Mouse (Mus musculus) C2C12 (cell line): ENCODE data around the gene Gm17455. TPM values are rescaled to one million over a fixed set of nuclear protein-coding genes. Genes with fewer than 3 reads are reported as not detected.

Source experiments
- H3K27me3 ChIP-seq: one replicate; pipeline ENCODE4 v1.6.1; 2011; ENCODE audit not compliant: control insufficient read depth, insufficient read depth, insufficient read length
- H3K36me3 ChIP-seq: one replicate; pipeline ENCODE4 v1.6.1; 2011; ENCODE audit not compliant: control insufficient read depth, insufficient read depth
- H3K4me3 ChIP-seq: one replicate; pipeline ENCODE4 v1.5.1; 2011; ENCODE audit warnings: mild to moderate bottlenecking, control low read depth; ENCODE audit not compliant: poor library complexity, insufficient read depth, severe bottlenecking
- H3K79me2 ChIP-seq: one replicate; pipeline ENCODE4 v1.6.1; 2011; ENCODE audit not compliant: control insufficient read depth, insufficient read depth
- H3K79me3 ChIP-seq: one replicate; pipeline ENCODE4 v1.6.1; 2011; ENCODE audit warnings: low read depth, control low read depth
- H3ac ChIP-seq: one replicate; pipeline ENCODE3; 2011; ENCODE audit warnings: low read depth; ENCODE audit not compliant: control insufficient read depth, insufficient read length
- CEBPB ChIP-seq: IDR thresholded peaks from one replicate; pipeline ENCODE4 v1.6.1; 2011; ENCODE audit warnings: low read depth, mild to moderate bottlenecking, control low read depth, moderate library complexity
- CTCF ChIP-seq: IDR thresholded peaks from one replicate; pipeline ENCODE4 v1.5.1; 2011; ENCODE audit not compliant: control insufficient read depth, insufficient read depth, insufficient read length
- FOSL1 ChIP-seq: IDR thresholded peaks from one replicate; pipeline ENCODE4 v1.8.0; 2011; ENCODE audit warnings: mild to moderate bottlenecking, low read length; ENCODE audit not compliant: poor library complexity, insufficient read depth, severe bottlenecking
- MAX ChIP-seq: IDR thresholded peaks from one replicate; pipeline ENCODE4 v1.6.1; 2011; ENCODE audit warnings: mild to moderate bottlenecking, control low read depth
- MYOD1 ChIP-seq: IDR thresholded peaks from one replicate; pipeline ENCODE4 v1.6.1; 2011; ENCODE audit warnings: low read depth; ENCODE audit not compliant: control insufficient read depth, insufficient read length
- MYOG ChIP-seq: IDR thresholded peaks from one replicate; pipeline ENCODE4 v1.6.1; 2011; ENCODE audit not compliant: control insufficient read depth, insufficient read length; ENCODE audit errors: extremely low read depth
- USF1 ChIP-seq: IDR thresholded peaks from one replicate; pipeline ENCODE4 v1.6.1; 2011; ENCODE audit warnings: low read depth, mild to moderate bottlenecking, control low read depth, moderate library complexity
- long read RNA-seq, 2 experiments: library from polyadenylated mRNA; unstranded; transcript quantifications; one replicate each; pipeline ENCODE4 v2.0.0; 2019 to 2020
- polyA plus RNA-seq: library from polyadenylated mRNA; unstranded; fragments of >200 nt; fragmentation: generic; extraction: Trizol; gene quantifications from one replicate; pipeline ENCODE4 v1.2.1, GENCODE M21; 2012; ENCODE audit warnings: missing spikeins

The Gm17455 gene
- not detected for polyA plus RNA-seq
- long read RNA-seq, experiment 1, partial matches to known transcripts, result 0 of 4 reads
- long read RNA-seq, experiment 1, other reads (novel, unspliced or antisense), result 1 of 4 reads
- long read RNA-seq, experiment 2, result 0 reads

GRCm38 (mm10) chr10:60399449-60399848 lies at the start of gene Gm17455:
Gene Gm17455 (plus strand): TSS chr10:60399726.
- TF ChIP-seq USF1 (no peak), CTCF (no peak), MYOD1 (no peak), CEBPB (no peak), FOSL1 (no peak), MYOG (no peak), MAX (no peak)
- H3K79me2 ChIP-seq, result no peaks in the 10 kb centered on the region
- H3K36me3 ChIP-seq, result no peaks in the 10 kb centered on the region
- H3K79me3 ChIP-seq, result no peaks in the 10 kb centered on the region
- no peak within 1 kb of the TSS for H3K4me3 ChIP-seq
- H3ac ChIP-seq, result no peak within 1 kb of the TSS
- H3K27me3 ChIP-seq, result peaks cover 10% of the 10 kb centered on the region

GRCm38 (mm10) chr10:60350077-60350804 lies 49.3 kb upstream of the Gm17455 start:
- no peaks in the 10 kb centered on the region for H3K79me3 ChIP-seq
- no peak overlapping the region for H3K4me3 ChIP-seq
- no peaks in the 10 kb centered on the region for H3K36me3 ChIP-seq
- no peaks in the 10 kb centered on the region for H3K27me3 ChIP-seq
- no peak for TF ChIP-seq CTCF
- no peak for TF ChIP-seq MYOG
- TF ChIP-seq MYOD1, result no peak
- TF ChIP-seq CEBPB, result no peak
- H3ac ChIP-seq, result no peak overlapping the region
- H3K79me2 ChIP-seq, result no peaks in the 10 kb centered on the region

GRCm38 (mm10) chr10:60350805-60351167 lies 48.7 kb upstream of the Gm17455 start:
- H3ac ChIP-seq, result no peak overlapping the region
- H3K79me2 ChIP-seq, result no peaks in the 10 kb centered on the region
- H3K79me3 ChIP-seq, result no peaks in the 10 kb centered on the region
- no peak overlapping the region for H3K4me3 ChIP-seq
- no peaks in the 10 kb centered on the region for H3K27me3 ChIP-seq
- no peaks in the 10 kb centered on the region for H3K36me3 ChIP-seq
- TF ChIP-seq MAX (no peak), USF1 (no peak), CTCF (no peak), MYOD1 (no peak), MYOG (no peak), FOSL1 (no peak)

GRCm38 (mm10) chr10:60351248-60351647 lies 48.3 kb upstream of the Gm17455 start:
- H3K79me3 ChIP-seq, result no peaks in the 10 kb centered on the region
- TF ChIP-seq FOSL1 (no peak), CTCF (no peak), MYOD1 (no peak), CEBPB (no peak)
- H3K27me3 ChIP-seq, result no peaks in the 10 kb centered on the region
- no peak overlapping the region for H3ac ChIP-seq
- H3K79me2 ChIP-seq, result no peaks in the 10 kb centered on the region
- no peaks in the 10 kb centered on the region for H3K36me3 ChIP-seq
- no peak overlapping the region for H3K4me3 ChIP-seq

GRCm38 (mm10) chr10:60351761-60352455 lies 47.6 kb upstream of the Gm17455 start:
- Histone ChIP-seq H3K27me3 (no peaks in the 10 kb centered on the region), H3K79me3 (no peaks in the 10 kb centered on the region), H3K79me2 (no peaks in the 10 kb centered on the region), H3ac (no peak overlapping the region), H3K4me3 (no peak overlapping the region), H3K36me3 (no peaks in the 10 kb centered on the region)
- TF ChIP-seq MYOD1, result peak; percentile 18
- TF ChIP-seq MYOG, result no peak
